Mouse (Mus musculus): ENCODE measurements at regions not wholly inside any gene's neighbourhood (a gene's known extent, or its start where the extent isn't known, plus 50 kb on each side); places are given as distances from the start of the nearest gene placed in this dataset.

- H3K27ac ChIP-seq: no peak overlapping the region
- no peaks in the 10 kb centered on the region for H3K4me1 ChIP-seq
- 88% methylated on average over 3 of the region's 3 CpGs for WGBS
- H3K9me3 ChIP-seq (replicated peaks): no peaks in the 10 kb centered on the region
- no peak for DNase-seq (ENCODE audit: low spot score)
- no peak overlapping the region for H3K4me3 ChIP-seq
- H3K36me3 ChIP-seq: no peaks in the 10 kb centered on the region
- no peaks in the 10 kb centered on the region for H3K27me3 ChIP-seq (ENCODE audit: low read depth, poor library complexity, severe bottlenecking)
Measured at GRCm38 (mm10) chr3:120533901-120534300, 637.6 kb downstream of the Rwdd3 start.

- DNase-seq (ENCODE audit: low spot score): no peak
- no peak overlapping the region for H3K27ac ChIP-seq
- H3K36me3 ChIP-seq: no peaks in the 10 kb centered on the region
- 83% methylated on average over 9 of the region's 9 CpGs for WGBS
- no peak overlapping the region for H3K4me3 ChIP-seq
- H3K27me3 ChIP-seq (ENCODE audit: low read depth, poor library complexity, severe bottlenecking): no peaks in the 10 kb centered on the region
- no peaks in the 10 kb centered on the region for H3K4me1 ChIP-seq
- no peaks in the 10 kb centered on the region for H3K9me3 ChIP-seq (replicated peaks)
Measured at GRCm38 (mm10) chr3:120531880-120532580, 639.5 kb downstream of the Rwdd3 start.

GRCm38 (mm10) chr3:120511651-120512050 is 659.8 kb downstream of the Rwdd3 start:
- Histone ChIP-seq H3K4me1 (no peaks in the 10 kb centered on the region), H3K27ac (no peak overlapping the region), H3K9me3 (replicated peaks) (no peaks in the 10 kb centered on the region), H3K27me3 (ENCODE audit: low read depth, poor library complexity, severe bottlenecking) (no peaks in the 10 kb centered on the region), H3K36me3 (no peaks in the 10 kb centered on the region), H3K4me3 (no peak overlapping the region)
- WGBS: 95% methylated on average over 1 of the region's 1 CpGs
- DNase-seq (ENCODE audit: low spot score): no peak

GRCm38 (mm10) chr3:120498937-120499336 is 672.6 kb downstream of the Rwdd3 start:
- Histone ChIP-seq H3K4me3 (no peak overlapping the region), H3K4me1 (no peaks in the 10 kb centered on the region), H3K27me3 (ENCODE audit: low read depth, poor library complexity, severe bottlenecking) (no peaks in the 10 kb centered on the region), H3K36me3 (no peaks in the 10 kb centered on the region), H3K27ac (no peak overlapping the region), H3K9me3 (replicated peaks) (no peaks in the 10 kb centered on the region)
- 83% methylated on average over 4 of the region's 4 CpGs for WGBS
- no peak for DNase-seq (ENCODE audit: low spot score)

GRCm38 (mm10) chr3:120477934-120478333 is 693.6 kb downstream of the Rwdd3 start:
- Histone ChIP-seq H3K27me3 (ENCODE audit: low read depth, poor library complexity, severe bottlenecking) (no peaks in the 10 kb centered on the region), H3K4me1 (no peaks in the 10 kb centered on the region), H3K27ac (no peak overlapping the region), H3K36me3 (no peaks in the 10 kb centered on the region), H3K9me3 (replicated peaks) (no peaks in the 10 kb centered on the region), H3K4me3 (no peak overlapping the region)
- 87% methylated on average over 1 of the region's 1 CpGs for WGBS
- DNase-seq (ENCODE audit: low spot score): no peak

- H3K4me1 ChIP-seq: no peaks in the 10 kb centered on the region
- H3K4me3 ChIP-seq: no peak overlapping the region
- no peaks in the 10 kb centered on the region for H3K9me3 ChIP-seq (replicated peaks)
- H3K27me3 ChIP-seq (ENCODE audit: low read depth, poor library complexity, severe bottlenecking): no peaks in the 10 kb centered on the region
- H3K27ac ChIP-seq: no peak overlapping the region
- DNase-seq (ENCODE audit: low spot score): no peak
- 81% methylated on average over 2 of the region's 2 CpGs for WGBS
- H3K36me3 ChIP-seq: no peaks in the 10 kb centered on the region
Measured at GRCm38 (mm10) chr3:120477232-120477631, 693.0 kb upstream of the Ptbp2 start.

- Histone ChIP-seq H3K4me1 (no peaks in the 10 kb centered on the region), H3K27ac (no peak overlapping the region), H3K36me3 (no peaks in the 10 kb centered on the region), H3K27me3 (ENCODE audit: low read depth, poor library complexity, severe bottlenecking) (no peaks in the 10 kb centered on the region), H3K9me3 (replicated peaks) (no peaks in the 10 kb centered on the region), H3K4me3 (no peak overlapping the region)
- 77% methylated on average over 2 of the region's 2 CpGs for WGBS
- no peak for DNase-seq (ENCODE audit: low spot score)
Measured at GRCm38 (mm10) chr3:120473645-120474038, 689.4 kb upstream of the Ptbp2 start.

GRCm38 (mm10) chr3:120472687-120473644 is 688.7 kb upstream of the Ptbp2 start:
- Histone ChIP-seq H3K27me3 (ENCODE audit: low read depth, poor library complexity, severe bottlenecking) (no peaks in the 10 kb centered on the region), H3K4me1 (no peaks in the 10 kb centered on the region), H3K4me3 (no peak overlapping the region), H3K9me3 (replicated peaks) (no peaks in the 10 kb centered on the region), H3K36me3 (no peaks in the 10 kb centered on the region), H3K27ac (no peak overlapping the region)
- DNase-seq (ENCODE audit: low spot score): no peak
- 79% methylated on average over 13 of the region's 13 CpGs for WGBS

GRCm38 (mm10) chr3:120471878-120472444 is 687.7 kb upstream of the Ptbp2 start:
- 82% methylated on average over 2 of the region's 2 CpGs for WGBS
- no peak for DNase-seq (ENCODE audit: low spot score)
- Histone ChIP-seq H3K36me3 (no peaks in the 10 kb centered on the region), H3K4me1 (no peaks in the 10 kb centered on the region), H3K4me3 (no peak overlapping the region), H3K27me3 (ENCODE audit: low read depth, poor library complexity, severe bottlenecking) (no peaks in the 10 kb centered on the region), H3K27ac (no peak overlapping the region), H3K9me3 (replicated peaks) (no peaks in the 10 kb centered on the region)

- no peak overlapping the region for H3K4me3 ChIP-seq
- no peaks in the 10 kb centered on the region for H3K36me3 ChIP-seq
- no peak for DNase-seq (ENCODE audit: low spot score)
- WGBS: 81% methylated on average over 2 of the region's 2 CpGs
- H3K9me3 ChIP-seq (replicated peaks): no peaks in the 10 kb centered on the region
- H3K27me3 ChIP-seq (ENCODE audit: low read depth, poor library complexity, severe bottlenecking): no peaks in the 10 kb centered on the region
- no peaks in the 10 kb centered on the region for H3K4me1 ChIP-seq
- H3K27ac ChIP-seq: no peak overlapping the region
Measured at GRCm38 (mm10) chr3:120468887-120469286, 684.6 kb upstream of the Ptbp2 start.

GRCm38 (mm10) chr3:120460717-120461116 is 676.5 kb upstream of the Ptbp2 start:
- Histone ChIP-seq H3K4me3 (no peak overlapping the region), H3K27me3 (ENCODE audit: low read depth, poor library complexity, severe bottlenecking) (no peaks in the 10 kb centered on the region), H3K27ac (no peak overlapping the region), H3K9me3 (replicated peaks) (no peaks in the 10 kb centered on the region), H3K4me1 (no peaks in the 10 kb centered on the region), H3K36me3 (no peaks in the 10 kb centered on the region)
- DNase-seq (ENCODE audit: low spot score): no peak

GRCm38 (mm10) chr3:120457912-120458311 is 673.6 kb upstream of the Ptbp2 start:
- Histone ChIP-seq H3K27me3 (ENCODE audit: low read depth, poor library complexity, severe bottlenecking) (no peaks in the 10 kb centered on the region), H3K9me3 (replicated peaks) (no peaks in the 10 kb centered on the region), H3K4me3 (no peak overlapping the region), H3K27ac (no peak overlapping the region), H3K4me1 (no peaks in the 10 kb centered on the region), H3K36me3 (no peaks in the 10 kb centered on the region)
- 93% methylated on average over 7 of the region's 7 CpGs for WGBS
- DNase-seq (ENCODE audit: low spot score): no peak

- H3K27me3 ChIP-seq (ENCODE audit: low read depth, poor library complexity, severe bottlenecking): no peaks in the 10 kb centered on the region
- H3K4me1 ChIP-seq: no peaks in the 10 kb centered on the region
- H3K36me3 ChIP-seq: no peaks in the 10 kb centered on the region
- H3K27ac ChIP-seq: no peak overlapping the region
- DNase-seq (ENCODE audit: low spot score): no peak
- no peaks in the 10 kb centered on the region for H3K9me3 ChIP-seq (replicated peaks)
- WGBS: 88% methylated on average over 4 of the region's 4 CpGs
- no peak overlapping the region for H3K4me3 ChIP-seq
Measured at GRCm38 (mm10) chr3:120441127-120441526, 656.9 kb upstream of the Ptbp2 start.

Measured in limb, embryonic 10.5 days (tissue).